Mouse (Mus musculus) urinary bladder, postnatal 36 days (tissue): ENCODE data around the gene Rbms2.
A peak's percentile ranks its signal among the peaks of the same experiment; 100 is the strongest.
"Not testable (repeated sequence)": the region's sequence is repeated elsewhere in the genome, so short reads cannot be mapped to it uniquely, and the experiment has no call there.

Experiments used
- DNase-seq, 2 experiments: peaks; one replicate each; pipeline ENCODE4 v3.0.0; 2022; ENCODE audit warnings: low spot score in 2 of 2, mixed read lengths in 1 of 2

The Rbms2 gene

GRCm38 (mm10) chr10:128091564-128092505 lies 88.3 kb downstream of the Rbms2 start, which contains the start of gene Baz2a:
Gene Baz2a, plus strand, starts transcription at chr10:128091577.
- DNase-seq: peak; percentile 60

GRCm38 (mm10) chr10:128090651-128091563 lies 89.2 kb downstream of the Rbms2 start:
- DNase-seq: peak; percentile 86 to 88

GRCm38 (mm10) chr10:128089842-128090241 lies 90.3 kb downstream of the Rbms2 start:
- no peak for DNase-seq

GRCm38 (mm10) chr10:128088181-128088580 lies 91.9 kb downstream of the Rbms2 start:
- no peak for DNase-seq

- DNase-seq: not testable (repeated sequence)
Measured at GRCm38 (mm10) chr10:128087216-128087615, 92.9 kb downstream of the Rbms2 start.

- DNase-seq: no peak
Measured at GRCm38 (mm10) chr10:128086391-128086790, 93.7 kb downstream of the Rbms2 start.

GRCm38 (mm10) chr10:128084160-128084559 lies 95.9 kb downstream of the Rbms2 start:
- DNase-seq: no peak

GRCm38 (mm10) chr10:128083688-128084087 lies 96.4 kb downstream of the Rbms2 start:
- DNase-seq: peak; percentile 9 to 41

GRCm38 (mm10) chr10:128082880-128083421 lies 97.1 kb downstream of the Rbms2 start, which contains the start of gene Atp5b:
Gene Atp5b, plus strand, starts transcription at chr10:128083273.
- peak; percentile 96 to 98 for DNase-seq

- no peak for DNase-seq
Measured at GRCm38 (mm10) chr10:128082477-128082808, 97.7 kb downstream of the Rbms2 start.

- DNase-seq: no peak
Measured at GRCm38 (mm10) chr10:128081807-128082476, 98.2 kb downstream of the Rbms2 start.
